Mouse (Mus musculus) MEL (cell line): Measurements from ENCODE around the gene Galnt13. TPM values are rescaled to one million over a fixed set of nuclear protein-coding genes. Genes with fewer than 3 reads are reported as not detected.

Source experiments
- DNase-seq: peaks from one replicate; pipeline ENCODE4 v3.0.0; 2011; ENCODE audit warnings: low read depth, low spot score
- H3K27ac ChIP-seq: 2 replicates; pipeline ENCODE4 v1.5.1; 2012; ENCODE audit warnings: low read depth, mild to moderate bottlenecking, control low read depth, low read length, moderate library complexity; ENCODE audit not compliant: control insufficient read depth
- H3K27me3 ChIP-seq, 2 experiments: fragments of 150-350 bp in 1 of 2; sonication (generic) in 1 of 2; 2 replicates each; pipeline ENCODE4 v1.6.1; 2012; ENCODE audit warnings: low read length in 2 of 2, mild to moderate bottlenecking in 2 of 2, improper control_type of control experiment in 1 of 2, moderate library complexity in 1 of 2; ENCODE audit not compliant: insufficient read depth in 2 of 2, control insufficient read depth in 1 of 2
- H3K36me3 ChIP-seq, 2 experiments: 2 replicates each; pipeline ENCODE4 v1.6.1; 2012 to 2014; ENCODE audit warnings: low read length in 2 of 2, improper control_type of control experiment in 1 of 2, inconsistent platforms in 1 of 2, mild to moderate bottlenecking in 1 of 2; ENCODE audit not compliant: insufficient read depth in 2 of 2, control insufficient read depth in 1 of 2
- H3K4me1 ChIP-seq, 2 experiments: fragments of 150-350 bp in 1 of 2; sonication (generic) in 1 of 2; 2 replicates each; pipeline ENCODE4 v1.6.1; 2012; ENCODE audit warnings: low read length in 2 of 2, improper control_type of control experiment in 1 of 2, mild to moderate bottlenecking in 1 of 2; ENCODE audit not compliant: insufficient read depth in 2 of 2, control insufficient read depth in 1 of 2
- H3K4me3 ChIP-seq, 2 experiments: fragments of 150-350 bp in 1 of 2; sonication (generic) in 1 of 2; 2 replicates each; pipeline ENCODE4 v1.5.1; 2012; ENCODE audit warnings: low read depth in 2 of 2, low read length in 2 of 2, mild to moderate bottlenecking in 2 of 2, moderate library complexity in 2 of 2, control low read depth in 1 of 2, improper control_type of control experiment in 1 of 2; ENCODE audit not compliant: control insufficient read depth in 1 of 2, insufficient read depth in 1 of 2
- H3K79me2 ChIP-seq: 2 replicates; pipeline ENCODE4 v1.6.1; 2012; ENCODE audit warnings: mild to moderate bottlenecking, low read length, moderate library complexity; ENCODE audit not compliant: control insufficient read depth, poor library complexity, insufficient read depth
- H3K9ac ChIP-seq: 2 replicates; pipeline ENCODE4 v1.6.1; 2012; ENCODE audit warnings: low read depth, mild to moderate bottlenecking, control low read depth, low read length, moderate library complexity; ENCODE audit not compliant: control insufficient read depth, poor library complexity, severe bottlenecking
- H3K9me3 ChIP-seq: fragments of 150-350 bp; sonication (generic); replicated peaks from 2 replicates; pipeline ENCODE4 v1.6.1; 2012; ENCODE audit warnings: mild to moderate bottlenecking, low read length, improper control_type of control experiment, moderate library complexity; ENCODE audit not compliant: insufficient read depth
- BHLHE40 ChIP-seq: IDR thresholded peaks from 2 replicates; pipeline ENCODE4 v1.6.1; 2012; ENCODE audit warnings: low read depth, mild to moderate bottlenecking, inconsistent platforms, low read length, improper control_type of control experiment, borderline replicate concordance
- CHD1 ChIP-seq: IDR thresholded peaks from 2 replicates; pipeline ENCODE4 v1.6.1; 2012; ENCODE audit warnings: low read depth, mild to moderate bottlenecking, inconsistent platforms, low read length, improper control_type of control experiment
- CTCF ChIP-seq, 3 experiments: IDR thresholded peaks in 2 of 3; conservative IDR thresholded peaks in 1 of 3; 2 replicates each; pipeline ENCODE4 v1.5.1; 2011 to 2012; ENCODE audit warnings: low read length in 3 of 3, low read depth in 2 of 3, mild to moderate bottlenecking in 2 of 3, improper control_type of control experiment in 1 of 3, inconsistent platforms in 1 of 3, mixed read lengths in 1 of 3, moderate library complexity in 1 of 3; ENCODE audit not compliant: control insufficient read depth in 1 of 3, insufficient read depth in 1 of 3, poor library complexity in 1 of 3, severe bottlenecking in 1 of 3
- E2F4 ChIP-seq: IDR thresholded peaks from 2 replicates; pipeline ENCODE4 v1.6.1; 2011; ENCODE audit warnings: low read depth, low read length, improper control_type of control experiment, borderline replicate concordance
- EP300 ChIP-seq, 2 experiments: IDR thresholded peaks; 2 replicates each; pipeline ENCODE4 v1.6.1; 2011; ENCODE audit warnings: improper control_type of control experiment in 2 of 2, low read length in 2 of 2, low read depth in 1 of 2, mild to moderate bottlenecking in 1 of 2
- ETS1 ChIP-seq: IDR thresholded peaks from 2 replicates; pipeline ENCODE4 v1.6.1; 2012; ENCODE audit warnings: low read depth, mild to moderate bottlenecking, inconsistent platforms, low read length, improper control_type of control experiment, moderate library complexity
- MAZ ChIP-seq: IDR thresholded peaks from 2 replicates; pipeline ENCODE4 v1.6.1; 2012; ENCODE audit warnings: low read depth, mild to moderate bottlenecking, inconsistent platforms, low read length, improper control_type of control experiment
- MEF2A ChIP-seq: IDR thresholded peaks from 2 replicates; pipeline ENCODE4 v1.6.1; 2014; ENCODE audit warnings: low read depth, mild to moderate bottlenecking, inconsistent platforms, low read length, improper control_type of control experiment; ENCODE audit not compliant: poor library complexity, insufficient replicate concordance, severe bottlenecking; ENCODE audit errors: extremely low read depth
- MXI1 ChIP-seq: IDR thresholded peaks from 2 replicates; pipeline ENCODE4 v1.6.1; 2011; ENCODE audit warnings: mild to moderate bottlenecking, low read depth, low read length, improper control_type of control experiment
- MYB ChIP-seq: IDR thresholded peaks from 2 replicates; pipeline ENCODE4 v1.6.1; 2011; ENCODE audit warnings: mild to moderate bottlenecking, low read depth, low read length, improper control_type of control experiment
- MYC ChIP-seq: IDR thresholded peaks from 2 replicates; pipeline ENCODE4 v1.6.1; 2011; ENCODE audit warnings: low read depth, mild to moderate bottlenecking, low read length, improper control_type of control experiment, moderate library complexity
- NELFE ChIP-seq: IDR thresholded peaks from 2 replicates; pipeline ENCODE4 v1.6.1; 2011; ENCODE audit warnings: low read depth, low read length, improper control_type of control experiment
- RAD21 ChIP-seq: IDR thresholded peaks from 2 replicates; pipeline ENCODE4 v1.6.1; 2011; ENCODE audit warnings: mild to moderate bottlenecking, low read depth, low read length, improper control_type of control experiment
- SIN3A ChIP-seq: IDR thresholded peaks from 2 replicates; pipeline ENCODE4 v1.6.1; 2012; ENCODE audit warnings: low read length, improper control_type of control experiment, inconsistent platforms
- TAL1 ChIP-seq: IDR thresholded peaks from 2 replicates; pipeline ENCODE4 v1.6.1; 2012; ENCODE audit warnings: mild to moderate bottlenecking, inconsistent platforms, low read length, moderate library complexity, mixed read lengths
- UBTF ChIP-seq: IDR thresholded peaks from 2 replicates; pipeline ENCODE4 v1.6.1; 2012; ENCODE audit warnings: low read depth, mild to moderate bottlenecking, inconsistent platforms, low read length, improper control_type of control experiment, moderate library complexity, borderline replicate concordance; ENCODE audit not compliant: insufficient read depth
- ZMIZ1 ChIP-seq: IDR thresholded peaks from 2 replicates; pipeline ENCODE4 v1.6.1; 2012; ENCODE audit warnings: low read depth, mild to moderate bottlenecking, inconsistent platforms, low read length, improper control_type of control experiment, moderate library complexity
- polyA plus RNA-seq, 2 experiments: library from polyadenylated mRNA; stranded (reverse) in 1 of 2; unstranded in 1 of 2; fragments of >175 nt in 1 of 2; fragments of >200 nt in 1 of 2; gene quantifications; 2 replicates each; pipeline versions ENCODE4 v1.2.1 to v1.2.4; 2012; ENCODE audit warnings: low replicate concordance in 2 of 2, low read depth in 1 of 2; ENCODE audit not compliant: insufficient read length in 2 of 2, insufficient read depth in 1 of 2, missing spikeins in 1 of 2
- total RNA-seq: library from RNA; depleted of rRNA; stranded (reverse); fragments of 300-350 nt; gene quantifications from 2 replicates; pipeline ENCODE4 v1.2.3, GENCODE M21; 2012

Gene Galnt13
- total and polyA plus RNA-seq, 3 experiments: not detected

- Histone ChIP-seq H3K9me3 (no peaks in the 10 kb centered on the region), H3K27ac (no peak overlapping the region), H3K9ac (no peak overlapping the region), H3K79me2 (no peaks in the 10 kb centered on the region), H3K27me3 (no peaks in the 10 kb centered on the region), H3K4me1 (no peaks in the 10 kb centered on the region), H3K36me3 (no peaks in the 10 kb centered on the region), H3K4me3 (no peak overlapping the region)
- no peak for DNase-seq
- TF ChIP-seq MYB (no peak), ETS1 (no peak), MYC (no peak), RAD21 (no peak), MEF2A (no peak), MAZ (no peak), SIN3A (no peak), TAL1 (no peak), UBTF (no peak), ZMIZ1 (no peak), E2F4 (no peak), NELFE (no peak), EP300 (IDR thresholded peaks at IDR 0.05; ENCODE audit: low read depth in 1 of 2, low read length in 2 of 2) (no peak), CTCF (IDR thresholded peaks at IDR 0.05 in 2 of 3, conservative IDR thresholded peaks at IDR 0.05 in 1 of 3; ENCODE audit: control insufficient read depth in 1 of 3, insufficient read depth in 1 of 3, low read depth in 2 of 3, low read length in 3 of 3, poor library complexity in 1 of 3, severe bottlenecking in 1 of 3) (no peak)
Measured at GRCm38 (mm10) chr2:54483426-54483825, 47.3 kb downstream of the Galnt13 start.

GRCm38 (mm10) chr2:54522989-54523388, 86.9 kb downstream of the Galnt13 start:
- TF ChIP-seq MXI1: no peak
- no peak for TF ChIP-seq SIN3A
- TF ChIP-seq MYC: no peak
- no peak for TF ChIP-seq BHLHE40
- no peak for TF ChIP-seq ZMIZ1
- TF ChIP-seq CHD1: no peak
- TF ChIP-seq TAL1: no peak
- TF ChIP-seq MAZ: no peak
- Histone ChIP-seq H3K4me1 (no peaks in the 10 kb centered on the region), H3K9me3 (no peaks in the 10 kb centered on the region), H3K4me3 (no peak overlapping the region), H3K36me3 (no peaks in the 10 kb centered on the region), H3K27ac (no peak overlapping the region), H3K27me3 (no peaks in the 10 kb centered on the region), H3K79me2 (no peaks in the 10 kb centered on the region), H3K9ac (no peak overlapping the region)
- DNase-seq: no peak
